Mouse (Mus musculus): ENCODE measurements around the gene Thra. TPM values are rescaled to one million over a fixed set of nuclear protein-coding genes. Genes with fewer than 3 reads are reported as not detected.
A peak's percentile ranks its signal among the peaks of the same experiment; 100 is the strongest.

Gene Thra
- total and polyA plus RNA-seq, 2 experiments: 5.5 to 14.9 TPM

DNA sequence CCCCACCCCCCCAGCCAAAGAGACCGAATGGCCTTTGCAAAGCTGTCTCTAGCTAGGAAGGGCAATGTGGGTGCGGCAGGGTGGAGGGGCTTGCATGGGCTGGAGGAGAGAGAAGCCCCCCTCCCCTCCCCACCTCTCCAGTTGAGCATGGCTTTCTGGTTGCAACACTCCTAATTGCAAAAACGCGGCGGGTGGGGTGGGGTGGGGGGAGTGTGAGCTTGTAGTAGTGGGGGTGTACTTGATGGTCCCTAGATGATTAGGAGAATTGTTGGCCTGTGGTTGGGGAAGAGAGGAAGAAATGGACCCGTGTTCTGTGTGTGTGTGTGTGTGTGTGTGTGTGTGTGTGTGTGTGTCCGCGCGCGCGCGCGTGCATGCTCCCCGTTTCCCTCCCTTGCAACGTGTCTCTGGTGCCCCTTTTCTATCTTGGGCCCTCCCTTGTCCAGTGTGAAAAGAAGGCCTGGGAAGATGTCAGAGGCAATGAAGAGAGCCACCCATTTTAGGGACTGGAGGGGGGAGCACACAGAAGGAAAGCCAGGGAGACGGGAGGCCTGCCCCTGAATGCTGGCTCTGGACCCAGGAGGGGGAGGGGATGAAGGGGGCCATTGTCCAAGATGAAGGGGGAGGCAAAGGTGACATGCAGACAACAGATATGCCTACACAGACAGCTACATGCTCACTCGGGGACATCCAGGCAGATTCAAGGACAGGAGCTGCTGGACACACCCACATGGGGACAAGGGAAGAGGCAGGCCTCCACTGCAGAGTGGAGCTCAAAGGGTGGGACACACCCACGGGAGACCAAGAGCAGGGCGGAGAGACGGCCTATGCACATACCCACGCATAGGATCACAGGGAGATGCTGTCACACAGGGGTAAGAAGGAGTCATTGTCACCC lies 2.2 kb downstream of the Thra start:
- WGBS: 17% methylated on average over 21 of the region's 21 CpGs
- H3K4me1 ChIP-seq (ENCODE audit: control insufficient read depth, insufficient read depth, low read length): peaks cover 23% of the 10 kb centered on the region
- no peak for DNase-seq (ENCODE audit: extremely low read depth, low read depth, low spot score)
- no peak overlapping the region; the same call in 1 of the 2 replicates for H3K27ac ChIP-seq (replicated peaks; ENCODE audit: insufficient read depth, low read depth, low read length)
- H3K27me3 ChIP-seq (ENCODE audit: control insufficient read depth, insufficient read depth, low read length): no peaks in the 10 kb centered on the region
- H3K36me3 ChIP-seq (ENCODE audit: control insufficient read depth, insufficient read depth, low read length): no peaks in the 10 kb centered on the region
- H3K4me3 ChIP-seq (ENCODE audit: insufficient read depth, low read depth, low read length): peak overlapping the region; percentile 89
- H3K79me2 ChIP-seq (ENCODE audit: control insufficient read depth, insufficient read depth, low read length): peaks cover 14% of the 10 kb centered on the region; the same call in 1 of the 2 replicates
- TF ChIP-seq POLR2A (IDR thresholded peaks at IDR 0.05; ENCODE audit: extremely low read depth, insufficient read depth, low read length): no peak
- no peak for TF ChIP-seq CTCF (IDR thresholded peaks at IDR 0.05; ENCODE audit: low read depth, low read length)
- H3K9ac ChIP-seq (ENCODE audit: low read depth, low read length): peak overlapping the region; percentile 93

DNA sequence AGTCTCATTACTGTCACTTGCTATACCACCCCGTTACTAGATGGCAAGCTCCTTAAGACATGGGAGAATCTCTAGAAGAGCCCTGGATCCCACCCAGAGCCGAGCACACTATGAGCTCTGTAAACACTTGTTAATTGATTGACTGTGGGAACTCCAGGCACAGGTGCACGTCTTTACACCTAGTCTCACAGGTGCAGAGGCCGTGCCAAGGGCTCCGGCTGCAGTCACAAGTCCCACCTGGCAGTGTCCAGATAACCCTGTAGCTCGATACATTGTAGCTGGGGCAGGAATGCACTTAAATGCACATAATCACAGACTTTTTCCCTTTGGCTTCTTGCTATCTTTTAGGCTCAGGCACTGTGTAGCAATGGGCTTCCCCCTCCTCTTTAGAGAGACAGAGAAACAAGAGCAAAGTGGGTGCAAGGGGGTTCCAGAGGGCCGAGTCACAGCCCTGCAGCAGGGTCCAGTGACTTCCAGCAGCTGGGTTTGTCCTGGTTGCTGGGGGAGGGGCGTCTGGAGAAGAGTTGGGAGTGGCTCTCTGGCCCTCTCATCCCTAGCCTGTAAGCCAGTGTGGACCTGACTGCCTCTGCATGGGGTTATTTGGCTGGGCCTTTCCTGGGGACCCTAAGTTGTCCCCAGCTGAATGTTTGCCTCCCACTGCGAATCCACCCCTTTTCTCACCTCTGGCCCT lies 3.4 kb downstream of the Thra start:
- peaks cover 26% of the 10 kb centered on the region for H3K4me1 ChIP-seq (ENCODE audit: control insufficient read depth, insufficient read depth, low read length)
- 36% methylated on average over 9 of the region's 9 CpGs for WGBS
- no peak overlapping the region for H3K4me3 ChIP-seq (ENCODE audit: insufficient read depth, low read depth, low read length)
- TF ChIP-seq POLR2A (IDR thresholded peaks at IDR 0.05; ENCODE audit: extremely low read depth, insufficient read depth, low read length): no peak
- no peak for TF ChIP-seq CTCF (IDR thresholded peaks at IDR 0.05; ENCODE audit: low read depth, low read length)
- H3K79me2 ChIP-seq (ENCODE audit: control insufficient read depth, insufficient read depth, low read length): peaks cover 25% of the 10 kb centered on the region; the same call in 1 of the 2 replicates
- H3K9ac ChIP-seq (ENCODE audit: low read depth, low read length): no peak overlapping the region
- H3K27ac ChIP-seq (replicated peaks; ENCODE audit: insufficient read depth, low read depth, low read length): no peak overlapping the region
- H3K36me3 ChIP-seq (ENCODE audit: control insufficient read depth, insufficient read depth, low read length): no peaks in the 10 kb centered on the region
- DNase-seq (ENCODE audit: extremely low read depth, low read depth, low spot score): no peak
- no peaks in the 10 kb centered on the region for H3K27me3 ChIP-seq (ENCODE audit: control insufficient read depth, insufficient read depth, low read length)

DNA sequence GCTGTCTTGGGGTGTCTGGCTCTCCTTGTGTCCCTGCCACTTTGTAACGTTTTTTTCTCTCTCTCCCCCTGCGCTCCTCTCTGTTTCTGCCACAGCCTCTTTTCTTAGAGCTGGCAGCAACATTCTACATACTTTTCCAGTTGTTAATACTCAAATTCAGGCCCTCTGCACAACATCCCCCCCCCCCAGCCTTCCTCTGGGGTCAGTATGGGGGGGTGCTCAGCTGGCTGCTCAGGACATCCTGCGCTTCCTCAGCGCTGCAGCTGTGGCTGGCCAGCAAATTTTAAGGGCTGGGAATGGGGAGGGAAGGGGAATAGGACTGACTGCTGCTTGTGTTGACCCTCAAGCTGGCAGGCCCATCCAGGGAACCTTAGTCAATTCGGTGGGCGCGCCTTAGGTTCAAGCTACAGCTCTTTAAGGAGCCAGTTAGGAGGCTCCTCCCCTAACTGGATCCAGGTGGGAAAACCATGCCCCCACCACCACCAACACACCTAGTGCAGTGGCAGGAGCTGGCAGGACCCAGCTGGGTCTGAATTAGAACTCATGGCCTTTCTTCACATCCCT lies 4.1 kb downstream of the Thra start:
- no peaks in the 10 kb centered on the region for H3K36me3 ChIP-seq (ENCODE audit: control insufficient read depth, insufficient read depth, low read length)
- no peaks in the 10 kb centered on the region for H3K27me3 ChIP-seq (ENCODE audit: control insufficient read depth, insufficient read depth, low read length)
- H3K27ac ChIP-seq (replicated peaks; ENCODE audit: insufficient read depth, low read depth, low read length): no peak overlapping the region
- H3K79me2 ChIP-seq (ENCODE audit: control insufficient read depth, insufficient read depth, low read length): peaks cover 29% of the 10 kb centered on the region; the same call in 1 of the 2 replicates
- H3K4me3 ChIP-seq (ENCODE audit: insufficient read depth, low read depth, low read length): no peak overlapping the region
- H3K9ac ChIP-seq (ENCODE audit: low read depth, low read length): no peak overlapping the region
- no peak for DNase-seq (ENCODE audit: extremely low read depth, low read depth, low spot score)
- H3K4me1 ChIP-seq (ENCODE audit: control insufficient read depth, insufficient read depth, low read length): peaks cover 26% of the 10 kb centered on the region
- TF ChIP-seq CTCF (IDR thresholded peaks at IDR 0.05; ENCODE audit: low read depth, low read length): no peak
- no peak for TF ChIP-seq POLR2A (IDR thresholded peaks at IDR 0.05; ENCODE audit: extremely low read depth, insufficient read depth, low read length)
- WGBS: 78% methylated on average over 7 of the region's 7 CpGs

DNA sequence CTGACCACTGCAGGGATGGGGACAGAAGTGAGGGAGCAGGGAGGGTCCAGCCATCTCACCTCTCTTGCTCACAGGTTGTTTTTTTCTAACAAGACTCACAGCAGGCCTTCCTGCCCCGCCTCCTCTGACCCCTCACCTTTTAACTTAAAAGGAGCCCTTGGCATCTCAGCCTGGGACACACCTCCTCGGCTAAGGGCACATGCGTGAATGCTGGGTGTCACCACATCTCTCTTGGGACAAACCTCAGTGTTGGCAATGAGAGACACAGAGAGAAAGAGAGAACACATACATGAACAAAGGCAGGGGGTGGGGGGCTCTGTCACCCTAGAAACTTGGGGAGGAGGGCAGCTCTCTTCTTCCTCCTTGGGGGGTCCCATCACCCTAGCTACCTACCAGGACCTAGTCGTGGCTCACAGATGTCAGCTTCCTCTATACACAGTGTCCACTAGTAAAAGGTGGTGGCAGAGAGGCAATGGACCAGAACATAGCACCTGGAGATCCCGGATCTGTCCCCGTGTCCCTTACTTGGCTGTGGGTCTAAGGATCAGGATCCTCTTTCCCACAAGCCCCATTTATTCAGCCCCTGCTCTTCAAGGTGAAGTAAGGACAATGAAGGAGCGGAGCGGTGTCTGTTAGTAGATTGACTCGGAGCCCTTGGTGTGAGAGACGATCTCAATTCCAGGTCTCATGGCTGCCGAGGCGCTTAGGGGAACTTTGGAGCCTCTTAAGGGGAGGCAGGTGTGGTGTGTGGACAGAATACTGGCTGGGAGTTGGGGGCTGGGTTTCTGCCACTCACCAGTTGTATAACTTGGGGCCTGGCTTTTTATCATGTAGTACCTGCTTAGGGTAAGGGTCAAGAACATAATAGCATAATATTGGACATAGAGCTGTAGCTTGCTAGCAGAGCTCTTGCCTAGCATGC lies 5.8 kb downstream of the Thra start:
- TF ChIP-seq CTCF (IDR thresholded peaks at IDR 0.05; ENCODE audit: low read depth, low read length): no peak
- H3K27ac ChIP-seq (replicated peaks; ENCODE audit: insufficient read depth, low read depth, low read length): no peak overlapping the region
- no peak overlapping the region for H3K9ac ChIP-seq (ENCODE audit: low read depth, low read length)
- WGBS: 80% methylated on average over 12 of the region's 12 CpGs
- peaks cover 29% of the 10 kb centered on the region for H3K4me1 ChIP-seq (ENCODE audit: control insufficient read depth, insufficient read depth, low read length)
- no peak overlapping the region for H3K4me3 ChIP-seq (ENCODE audit: insufficient read depth, low read depth, low read length)
- H3K36me3 ChIP-seq (ENCODE audit: control insufficient read depth, insufficient read depth, low read length): no peaks in the 10 kb centered on the region
- H3K79me2 ChIP-seq (ENCODE audit: control insufficient read depth, insufficient read depth, low read length): peaks cover 32% of the 10 kb centered on the region; the same call in 1 of the 2 replicates
- H3K27me3 ChIP-seq (ENCODE audit: control insufficient read depth, insufficient read depth, low read length): no peaks in the 10 kb centered on the region
- no peak for DNase-seq (ENCODE audit: extremely low read depth, low read depth, low spot score)
